Mouse (Mus musculus) spleen, embryonic (tissue): Measurements from ENCODE around the gene Cptp.

ENCODE experiments used
- CTCF ChIA-PET: fragments of 350-600 bp; sonication (Branson Sonifier 250); formaldehyde crosslinking; loops from one replicate; lab custom pipeline; 2022; lab: Charles Lee

The Cptp gene

GRCm38 (mm10) chr4:155841651-155842270 lies 27.5 kb downstream of the Cptp start:
- CTCF ChIA-PET: no interaction called here

GRCm38 (mm10) chr4:155841003-155841454 lies 28.2 kb downstream of the Cptp start:
- CTCF ChIA-PET: interaction anchor here (1.0 kb wide), 1 partner anchor 9 kb away, joined by 3 read pairs; no protein-coding TSS in a partner anchor

- CTCF ChIA-PET: interaction anchor here (1.0 kb wide), 1 partner anchor 8 kb away, joined by 3 read pairs; no protein-coding TSS in a partner anchor
Measured at GRCm38 (mm10) chr4:155840076-155841002, 28.9 kb downstream of the Cptp start.

- CTCF ChIA-PET: no interaction called here
Measured at GRCm38 (mm10) chr4:155839483-155839910, 29.7 kb downstream of the Cptp start, which contains the start of gene Mxra8. Gene Mxra8 (plus strand): TSS chr4:155839680.

- CTCF ChIA-PET: no interaction called here
Measured at GRCm38 (mm10) chr4:155838187-155839153, 30.8 kb downstream of the Cptp start.

GRCm38 (mm10) chr4:155837404-155838010 lies 31.7 kb downstream of the Cptp start:
- CTCF ChIA-PET: no interaction called here

GRCm38 (mm10) chr4:155833836-155834235 lies 35.4 kb downstream of the Cptp start:
- CTCF ChIA-PET: interaction anchor here (0.7 to 2.0 kb wide), 3 partner anchors 13 to 956 kb away, joined by 3 to 5 read pairs (median 3); partner anchors contain the start of gene Dvl1

- CTCF ChIA-PET: interaction anchor here (0.8 to 2.0 kb wide), 3 partner anchors 11 to 35 kb away, joined by 3 to 5 read pairs (median 4); partner anchors contain the start of gene Dvl1
Measured at GRCm38 (mm10) chr4:155833234-155833633, 36.0 kb downstream of the Cptp start.

GRCm38 (mm10) chr4:155832321-155832720 lies 36.9 kb downstream of the Cptp start:
- CTCF ChIA-PET: interaction anchor here (1.0 to 2.0 kb wide), 3 partner anchors 8 to 14 kb away, joined by 3 to 5 read pairs (median 4); partner anchors contain the start of gene Dvl1

GRCm38 (mm10) chr4:155831831-155832230 lies 37.4 kb downstream of the Cptp start:
- CTCF ChIA-PET: interaction anchor here (1.0 kb wide), 1 partner anchor 9 kb away, joined by 3 read pairs; no protein-coding TSS in a partner anchor

- CTCF ChIA-PET: interaction anchor here (1.0 kb wide), 1 partner anchor 9 kb away, joined by 3 read pairs; no protein-coding TSS in a partner anchor
Measured at GRCm38 (mm10) chr4:155831205-155831766, 38.0 kb downstream of the Cptp start, which contains the start of gene Aurkaip1. Gene Aurkaip1 (plus strand): TSS chr4:155831272.

GRCm38 (mm10) chr4:155830596-155830995 lies 38.6 kb downstream of the Cptp start:
- CTCF ChIA-PET: no interaction called here

- CTCF ChIA-PET: no interaction called here
Measured at GRCm38 (mm10) chr4:155829866-155830265, 39.4 kb downstream of the Cptp start.

GRCm38 (mm10) chr4:155823443-155823842 lies 45.8 kb downstream of the Cptp start:
- CTCF ChIA-PET: no interaction called here

GRCm38 (mm10) chr4:155821025-155821424 lies 48.2 kb downstream of the Cptp start:
- CTCF ChIA-PET: interaction anchor here (0.6 kb wide), 1 partner anchor 595 kb away, joined by 4 read pairs; no protein-coding TSS in a partner anchor

- CTCF ChIA-PET: no interaction called here
Measured at GRCm38 (mm10) chr4:155817533-155817932, 51.7 kb downstream of the Cptp start.
